In genomic region chr9:64590634-64591041, GRCm38 (mm10) we compare ENCODE assay signal across 8 mouse cellular contexts.
A peak's percentile ranks its signal among the peaks of the same experiment; 100 is the strongest.
DNase-seq lines count a peak whose midpoint lies in the region; ATAC-seq and TF ChIP-seq lines count a peak whose summit lies in the region.

No protein-coding gene starts in this region.

- no peak overlapping the region for H3K9ac ChIP-seq in hindbrain, postnatal 0 days (replicated peaks; ENCODE audit: low read length)

- TF ChIP-seq CTCF in hindbrain, postnatal 0 days (IDR thresholded peaks at IDR 0.05; ENCODE audit: low read depth), result no peak

- peak; percentile 65 for DNase-seq in adrenal gland, postnatal 14 days
- no peak for DNase-seq in adrenal gland, postnatal 4 days (ENCODE audit: low spot score in 2 of 2)
- peak; percentile 96 for DNase-seq in MEL-GATA-1-ER (ENCODE audit: extremely low read depth, low read depth)
- no peak for DNase-seq in embryonic facial prominence, embryonic 10.5 days (ENCODE audit: low spot score)
- peak; percentile 73 for DNase-seq in hindbrain, postnatal 0 days (ENCODE audit: low spot score)
- DNase-seq in T-cell, adult 2 months (ENCODE audit: low spot score), result no peak

- 0 out of 2 replicates have a peak, but pooled peaks cover 5% of the 10 kb centered on the region for H3K27me3 ChIP-seq in embryonic facial prominence, embryonic 10.5 days (replicated peaks; ENCODE audit: low read depth, poor library complexity, severe bottlenecking)
- H3K27me3 ChIP-seq in hindbrain, postnatal 0 days (ENCODE audit: insufficient read depth, low read length), result no peaks in the 10 kb centered on the region

- H3K9me3 ChIP-seq in embryonic facial prominence, embryonic 10.5 days, result no peaks in the 10 kb centered on the region
- no peaks in the 10 kb centered on the region for H3K9me3 ChIP-seq in hindbrain, postnatal 0 days (ENCODE audit: low read length)

- no peak overlapping the region for H3K4me2 ChIP-seq in hindbrain, postnatal 0 days (ENCODE audit: low read depth, low read length)

- peak; percentile 77 for ATAC-seq in hindbrain, postnatal 0 days
- ATAC-seq in megakaryocyte-erythroid progenitor cell, adult 5-6 weeks (replicated peaks; ENCODE audit: low FRiP score, low TSS enrichment, poor library complexity, severe bottlenecking), result peak; percentile 88
- ATAC-seq in megakaryocyte, adult 5-6 weeks (ENCODE audit: poor library complexity, severe bottlenecking), result no peak

- H3K27ac ChIP-seq in embryonic facial prominence, embryonic 10.5 days (replicated peaks), result peak overlapping the region; percentile 7; the same call in 1 of the 2 replicates
- H3K27ac ChIP-seq in hindbrain, postnatal 0 days, result no peak overlapping the region

- peaks cover 34% of the 10 kb centered on the region for H3K4me1 ChIP-seq in embryonic facial prominence, embryonic 10.5 days
- peaks cover 7% of the 10 kb centered on the region; the same call in 1 of the 2 replicates for H3K4me1 ChIP-seq in hindbrain, postnatal 0 days (ENCODE audit: insufficient read depth, low read length)

- H3K36me3 ChIP-seq in embryonic facial prominence, embryonic 10.5 days (replicated peaks), result no peaks in the 10 kb centered on the region
- H3K36me3 ChIP-seq in hindbrain, postnatal 0 days (ENCODE audit: insufficient read depth, low read length), result no peaks in the 10 kb centered on the region

- H3K4me3 ChIP-seq in embryonic facial prominence, embryonic 10.5 days, result no peak overlapping the region
- no peak overlapping the region for H3K4me3 ChIP-seq in hindbrain, postnatal 0 days (ENCODE audit: low read length)

- 53% methylated on average over 5 of the region's 5 CpGs for WGBS in embryonic facial prominence, embryonic 10.5 days
- WGBS in hindbrain, postnatal 0 days, result 54% methylated on average over 5 of the region's 5 CpGs

Comparison
In these comparisons a context has a peak if more than half of its experiments do, and no peak if none do; other contexts are left out.
1. DNase-seq: peak in adrenal gland, postnatal 14 days (single experiment), MEL-GATA-1-ER (single experiment) and hindbrain, postnatal 0 days (single experiment); none in adrenal gland, postnatal 4 days (0 of 2), embryonic facial prominence, embryonic 10.5 days (single experiment) and T-cell, adult 2 months (single experiment).